Mouse (Mus musculus) heart, postnatal 10 days (tissue): ENCODE results near the gene Capn5. TPM values are rescaled to one million over a fixed set of nuclear protein-coding genes. Genes with fewer than 3 reads are reported as not detected.
A peak's percentile ranks its signal among the peaks of the same experiment; 100 is the strongest.

Source experiments
- DNase-seq, 2 experiments: peaks; one replicate each; pipeline ENCODE4 v3.0.0; 2021
- intact Hi-C: fragments of 180-260 bp; cut with DNase I; formaldehyde crosslinking; loops from one replicate; pipeline ENCODE4 v1.15.1; 2025
- total RNA-seq, 2 experiments: library from RNA; stranded (reverse); gene quantifications; 2 replicates each; pipeline ENCODE4 v1.2.3; 2021

The Capn5 gene
- total RNA-seq, 2 experiments from 2014 or later: 1.9 to 3.0 TPM

DNA sequence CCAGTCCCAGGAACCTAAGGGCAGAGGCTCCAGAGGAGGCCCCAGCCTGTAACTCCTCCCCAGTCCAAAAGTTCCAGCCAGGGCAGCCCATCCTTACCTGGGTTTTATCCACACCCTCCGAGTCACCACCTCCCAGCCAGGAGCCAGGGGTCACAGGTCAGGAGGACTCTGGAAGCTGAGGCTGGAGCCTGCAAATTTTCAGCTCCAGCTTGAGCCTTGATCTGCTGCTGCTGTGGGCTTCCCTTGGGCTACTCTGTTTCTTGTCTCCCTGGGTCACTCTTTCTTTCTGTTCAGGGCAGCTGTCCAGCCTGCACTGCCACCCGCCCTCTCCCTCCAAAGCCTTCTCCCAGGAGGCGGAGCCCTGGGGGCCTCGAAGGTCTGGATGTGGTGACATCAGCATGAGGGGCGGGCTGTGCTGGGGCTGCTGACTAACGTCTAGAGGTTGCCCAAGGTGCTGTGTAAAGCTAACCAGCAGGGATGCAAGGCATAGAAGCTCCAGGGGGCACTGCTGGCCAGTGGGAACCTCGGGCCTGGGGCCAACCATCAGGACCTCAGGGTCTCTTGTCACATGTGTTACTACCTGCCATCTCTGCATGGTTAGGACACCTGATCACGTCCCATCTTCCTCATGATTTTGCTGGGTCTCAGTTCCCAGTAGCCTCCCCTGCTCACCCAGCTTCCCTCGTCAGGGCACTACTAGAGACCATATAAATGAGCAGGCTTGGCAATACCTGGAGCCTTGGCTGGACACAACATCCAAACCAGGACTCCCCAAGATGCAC is 58.7 kb downstream of the Capn5 start, which contains the start of gene Myo7a:
TSS of gene Myo7a (minus strand) at position 346 of the 782 bp plus-strand sequence.
- peak; percentile 25 to 33 for DNase-seq
- intact Hi-C loops: no loop called here

DNA sequence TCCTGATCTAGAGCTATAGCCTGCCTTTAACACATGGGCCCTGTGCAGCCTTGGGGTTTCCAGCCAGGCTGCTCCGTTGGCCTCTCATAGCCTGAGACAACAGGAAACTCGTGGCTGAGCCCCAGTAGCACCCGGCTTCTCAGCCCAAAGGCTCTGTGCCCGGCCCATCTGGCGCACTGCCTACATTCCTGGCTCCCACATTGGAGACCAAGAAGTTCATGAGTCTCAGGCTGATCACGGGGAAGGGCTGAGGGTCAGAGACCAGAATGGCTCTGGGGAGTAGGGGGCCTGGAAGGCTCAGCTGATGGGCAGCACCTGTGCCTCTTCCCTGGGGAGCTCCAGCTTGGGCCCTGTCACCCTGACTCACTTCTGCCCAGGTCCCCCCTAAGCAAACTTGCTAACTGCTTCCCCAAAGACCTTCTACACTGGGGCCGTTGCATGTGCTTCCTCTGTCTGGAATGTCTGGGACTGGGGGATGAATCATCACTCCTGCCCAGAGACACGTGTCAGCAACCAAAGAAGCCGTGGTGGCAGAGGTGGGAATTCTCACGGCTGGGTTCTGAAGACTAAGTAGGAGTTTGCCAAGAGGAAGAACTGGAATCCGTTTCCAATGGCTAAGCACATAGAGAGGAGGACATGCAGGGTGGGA is 60.9 kb downstream of the Capn5 start:
- DNase-seq: peak; percentile 78 to 82
- intact Hi-C loops: no loop called here

DNA sequence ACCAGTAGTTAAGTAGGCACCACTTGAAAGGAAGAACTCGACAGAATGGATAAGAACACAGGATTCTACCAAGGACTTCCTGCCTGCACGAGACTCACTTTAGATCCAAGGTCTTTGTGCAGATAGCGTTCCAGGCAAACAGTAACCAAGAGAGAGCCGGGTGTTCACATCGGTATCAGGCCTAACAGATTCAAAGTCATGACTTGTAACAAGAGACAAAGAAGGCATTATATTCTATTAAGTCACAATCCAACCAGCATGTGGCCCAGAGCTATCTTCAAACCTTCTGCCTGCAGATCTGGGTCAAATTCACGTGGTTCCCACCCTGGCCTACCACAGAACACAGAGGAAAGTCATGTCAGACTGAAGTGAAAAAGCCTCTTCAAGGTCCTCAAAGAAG is 63.4 kb downstream of the Capn5 start:
- intact Hi-C loops: no loop called here
- no peak for DNase-seq

DNA sequence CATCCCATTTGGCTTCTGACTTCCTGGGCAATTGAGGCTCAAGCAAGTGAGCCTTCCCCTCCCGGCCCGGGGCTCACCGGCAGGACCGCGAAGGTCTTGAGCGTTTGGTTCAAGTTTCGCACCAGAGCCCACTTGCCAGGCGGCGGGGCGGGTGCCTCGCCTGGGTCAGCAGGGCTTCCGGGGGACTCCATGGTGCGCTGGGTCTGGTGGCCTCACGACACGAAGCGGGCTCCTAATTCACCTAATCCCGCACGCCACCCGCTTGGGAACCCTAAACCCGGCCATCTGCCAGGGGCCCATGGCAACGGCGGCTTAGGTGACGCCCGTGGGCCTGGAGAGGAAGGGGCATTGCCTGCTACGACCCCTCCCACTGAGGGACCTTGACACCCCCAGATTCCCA is 66.8 kb downstream of the Capn5 start:
- intact Hi-C loops: no loop called here

DNA sequence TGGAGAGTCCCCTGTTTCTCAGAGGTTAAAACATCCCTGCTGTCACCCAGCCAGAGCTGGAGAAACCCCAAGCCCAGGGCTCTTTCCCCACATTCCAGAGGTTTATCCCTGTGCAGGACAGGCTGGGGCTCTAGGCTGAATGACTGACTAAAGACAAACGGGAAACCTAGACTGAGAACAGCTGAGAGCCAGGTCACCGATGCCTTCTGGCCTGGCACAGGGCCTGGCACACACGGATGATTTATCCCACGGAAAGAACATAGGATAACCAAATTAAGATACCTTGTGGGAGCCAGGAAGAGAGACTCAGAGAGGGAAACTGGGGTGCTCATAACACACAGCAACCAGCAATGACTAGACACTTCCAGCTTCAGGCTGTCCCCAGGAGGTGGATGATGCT is 68.3 kb downstream of the Capn5 start:
- intact Hi-C loops: no loop called here
- DNase-seq: no peak

More for the DNA sequence above, 66.8 kb downstream of the Capn5 start:
- no peak for DNase-seq

DNA sequence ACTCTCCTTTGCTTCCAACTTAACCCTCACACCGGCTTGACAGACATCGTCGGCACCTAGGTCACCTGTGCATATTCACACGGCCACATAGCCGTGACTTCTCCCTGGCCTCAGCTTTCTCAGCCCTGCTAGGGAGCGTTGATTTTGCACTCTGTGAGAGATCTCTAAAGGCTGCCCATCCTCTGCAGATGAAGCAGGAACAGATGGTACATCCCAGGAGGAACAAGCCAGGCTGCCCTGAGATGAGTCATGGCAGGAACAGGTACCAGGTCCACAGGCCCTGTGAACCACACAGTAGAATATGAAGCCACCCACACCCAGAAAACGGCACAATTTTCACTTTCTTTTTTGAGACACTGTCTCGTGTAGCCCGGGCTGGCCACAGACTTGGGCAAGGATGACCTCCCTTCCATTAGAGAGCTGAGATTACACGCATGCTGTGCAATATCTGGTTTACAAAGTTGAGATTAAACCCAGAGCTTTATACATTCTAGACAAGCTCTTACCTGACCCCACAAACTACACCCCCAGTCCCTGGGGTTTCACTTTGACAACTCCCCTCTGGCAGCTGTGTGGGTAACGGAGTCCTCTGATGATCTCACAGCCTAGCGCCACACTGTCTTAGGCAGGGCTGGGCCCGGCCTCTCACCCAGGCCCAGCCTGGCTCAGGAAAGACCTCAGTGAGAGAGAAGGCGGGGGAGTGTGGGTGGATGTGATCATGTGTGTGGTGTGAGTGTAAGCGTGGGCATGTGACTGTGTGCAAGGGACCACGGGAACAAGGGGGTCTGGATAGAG is 69.2 kb downstream of the Capn5 start:
- DNase-seq: no peak

DNA sequence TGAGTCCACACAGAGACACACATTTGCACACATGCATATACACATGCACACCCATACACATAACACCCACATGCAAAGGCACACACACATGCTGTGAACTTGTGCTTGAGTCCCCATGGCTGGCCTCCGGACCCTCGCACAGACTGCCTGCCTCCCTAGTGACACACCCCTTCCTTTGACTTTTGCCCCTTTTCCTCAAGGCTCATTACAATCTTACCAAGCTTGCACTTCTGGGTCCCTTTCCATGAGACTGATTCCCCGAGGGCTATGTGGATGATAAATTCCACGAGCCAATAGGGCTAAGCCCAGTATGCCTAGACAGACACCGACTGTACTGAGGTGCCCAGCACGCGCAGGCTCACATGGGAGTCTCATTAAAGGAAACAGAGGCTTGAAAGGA is 71.8 kb downstream of the Capn5 start:
- intact Hi-C loops: no loop called here
- DNase-seq: no peak

More for the DNA sequence above, 69.2 kb downstream of the Capn5 start:
- intact Hi-C loops: no loop called here

DNA sequence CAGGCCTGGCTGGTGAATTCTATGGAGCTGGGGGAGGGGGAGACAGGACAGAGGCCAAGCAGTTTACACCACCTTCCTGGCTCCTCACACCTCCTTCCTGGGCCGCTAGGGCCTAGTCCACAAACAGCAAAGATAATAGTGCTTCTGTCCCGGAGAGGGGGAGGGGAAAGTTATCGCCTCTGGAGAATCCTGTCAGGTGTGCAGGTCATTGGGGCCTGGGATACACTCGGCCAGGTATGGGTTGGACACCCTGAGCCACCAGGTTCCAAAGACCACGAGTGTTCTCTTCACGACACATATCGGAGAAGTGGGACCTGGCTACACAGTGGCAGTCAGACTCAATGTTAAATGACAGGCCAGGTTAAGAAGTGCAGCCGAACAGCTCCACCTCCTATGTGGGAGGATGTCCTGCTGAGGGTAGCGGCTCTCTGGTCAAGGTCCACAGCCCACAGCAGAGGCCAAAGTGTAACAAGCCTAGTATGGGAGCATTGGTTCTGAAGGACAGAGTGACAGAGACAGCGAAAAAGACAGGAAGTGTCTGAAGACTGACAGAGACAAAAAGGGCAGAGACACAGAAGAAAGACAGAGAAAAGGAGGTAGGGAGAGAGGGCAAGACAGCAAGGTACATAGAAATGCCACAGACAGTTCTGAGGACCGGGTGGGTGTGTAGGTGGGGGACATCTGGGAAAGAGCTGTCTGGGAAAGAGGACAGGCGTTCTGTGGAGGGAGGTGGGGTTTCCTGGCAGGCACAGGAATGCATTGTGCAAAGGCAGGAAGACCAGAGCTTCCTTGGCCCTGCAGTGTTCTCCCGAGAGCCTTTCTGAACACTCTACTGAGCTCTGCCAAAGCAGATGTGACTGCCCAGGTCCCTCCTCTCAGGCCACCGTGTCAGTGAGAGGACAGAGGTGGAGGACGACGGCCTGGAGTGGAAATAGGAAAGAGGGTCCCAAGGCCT is 73.3 kb downstream of the Capn5 start:
- intact Hi-C loops: no loop called here
- DNase-seq: peak; percentile 29 to 35

DNA sequence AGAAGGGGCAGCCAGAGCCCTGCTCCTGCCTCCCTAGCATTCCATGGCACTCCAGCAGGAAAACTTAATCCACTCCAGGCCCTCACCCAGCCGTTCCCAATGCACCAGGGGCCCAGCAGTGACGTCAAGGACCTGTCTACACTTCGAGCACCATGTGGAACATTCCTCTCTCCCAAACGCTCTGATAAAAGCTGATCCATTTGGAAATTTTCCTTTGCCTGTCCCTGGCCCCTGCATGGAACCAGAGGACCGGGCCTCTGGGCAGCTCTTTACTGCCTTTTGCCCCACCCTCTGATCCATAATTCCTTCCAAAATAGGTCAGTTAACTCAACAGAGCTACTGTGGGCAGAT is 74.2 kb downstream of the Capn5 start:
- peak in 1 of 2 experiments; percentile 45 for DNase-seq
- intact Hi-C loops: loop anchor here (1.0 kb wide), 1 partner anchor 16 kb away; no protein-coding TSS in a partner anchor

DNA sequence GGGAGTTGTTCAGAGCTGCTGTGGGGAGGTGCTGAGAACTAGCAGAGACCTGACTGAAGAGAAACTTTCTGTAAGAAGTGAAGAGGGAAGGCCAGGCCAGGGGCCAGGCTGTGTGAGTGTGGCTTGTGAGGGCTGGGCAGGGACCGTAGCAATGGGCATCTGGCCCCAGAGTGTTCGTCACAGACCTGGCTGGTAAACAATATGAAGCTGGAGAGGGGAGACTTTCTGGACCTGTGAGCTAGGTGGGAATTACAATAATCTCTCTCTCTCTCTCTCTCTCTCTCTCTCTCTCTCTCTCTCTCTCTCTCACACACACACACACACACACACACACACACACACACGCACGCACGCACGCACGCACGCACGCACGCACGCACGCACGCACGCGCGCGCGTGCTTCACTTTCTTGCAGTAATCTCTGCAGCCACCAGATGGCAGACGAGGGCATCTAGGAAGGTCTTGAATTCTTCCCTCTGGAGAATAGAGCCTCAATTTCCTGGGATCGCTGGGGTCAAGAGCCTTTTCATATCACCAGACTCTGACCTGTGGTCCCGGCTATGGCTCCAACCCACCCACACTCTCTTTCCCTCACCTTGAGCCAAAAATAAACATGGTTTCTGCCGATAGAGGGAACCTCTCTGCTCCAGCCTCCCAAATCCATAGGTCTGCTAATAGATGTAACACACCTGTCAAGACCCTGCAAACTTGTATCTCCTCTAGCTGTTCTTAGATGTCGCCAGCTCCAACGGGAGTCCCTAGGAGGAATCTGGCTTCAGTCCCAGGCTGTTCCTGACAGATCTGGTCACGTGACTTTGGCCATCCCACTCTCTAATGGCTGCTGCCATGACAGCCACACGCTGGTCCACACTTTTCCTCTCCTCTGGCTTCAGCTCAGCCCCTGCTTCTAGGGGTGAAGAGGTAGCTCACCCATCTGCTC is 74.8 kb downstream of the Capn5 start:
- peak; percentile 81 to 90 for DNase-seq
- intact Hi-C loops: loop anchor here (1.0 kb wide), 1 partner anchor 17 kb away; no protein-coding TSS in a partner anchor

DNA sequence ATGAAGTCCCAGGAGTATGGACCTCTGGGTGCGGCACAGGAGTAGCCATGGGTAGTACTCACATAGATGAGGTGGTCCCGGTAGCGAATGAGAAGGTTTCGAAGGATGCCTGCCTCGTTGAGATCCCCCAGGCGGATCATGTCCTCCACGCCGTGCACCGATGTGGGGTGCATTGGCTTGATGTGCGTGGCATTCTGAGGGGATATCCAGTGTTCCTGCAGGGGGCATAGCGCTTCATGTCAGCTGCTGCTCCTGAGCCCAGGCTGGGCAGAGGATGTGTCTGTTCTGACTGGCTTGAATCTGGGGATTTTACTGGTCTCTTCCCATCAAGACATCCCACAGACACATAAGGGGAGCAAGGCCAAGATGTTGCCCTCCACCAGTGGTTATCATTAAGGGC is 75.6 kb downstream of the Capn5 start:
- DNase-seq: no peak
- intact Hi-C loops: no loop called here

DNA sequence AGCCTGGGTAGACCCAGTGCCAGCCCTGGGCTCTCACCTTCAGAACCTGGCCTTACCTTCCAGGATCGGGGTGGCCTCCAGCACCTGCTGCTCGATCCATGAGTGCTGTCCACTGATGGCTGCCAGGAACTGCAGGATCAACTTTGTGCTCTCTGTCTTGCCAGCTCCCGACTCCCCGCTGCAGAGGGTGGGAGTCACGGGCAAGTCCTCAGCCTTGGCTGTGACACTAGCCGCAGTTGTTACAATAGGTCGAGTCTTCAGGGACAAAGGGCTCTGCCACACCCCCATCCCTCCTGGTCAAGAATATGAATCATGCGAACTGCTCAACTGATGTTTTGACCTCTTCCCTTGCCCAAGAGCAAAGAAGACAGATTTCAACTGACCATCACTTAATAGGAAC is 80.5 kb downstream of the Capn5 start:
- DNase-seq: no peak
- intact Hi-C loops: no loop called here

DNA sequence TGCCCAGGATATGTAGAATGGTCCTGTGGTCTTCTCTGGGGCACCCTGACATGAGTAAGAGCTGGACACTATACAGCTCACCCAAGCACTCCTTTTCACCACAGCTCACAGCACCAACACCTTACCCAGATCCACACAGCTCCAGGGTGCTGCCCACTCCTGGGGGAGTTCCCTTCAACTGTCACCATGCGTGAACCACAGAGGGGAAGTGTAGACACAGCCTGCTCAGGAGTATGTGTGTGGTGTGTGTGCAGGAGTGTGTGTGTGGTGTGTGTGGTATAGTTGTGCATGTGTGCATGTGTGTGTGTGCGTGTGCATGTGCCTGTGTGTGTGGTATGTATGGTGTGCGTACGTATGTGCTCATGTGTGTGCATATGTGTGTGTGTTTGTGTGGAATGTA is 82.2 kb downstream of the Capn5 start:
- intact Hi-C loops: no loop called here
- DNase-seq: no peak

DNA sequence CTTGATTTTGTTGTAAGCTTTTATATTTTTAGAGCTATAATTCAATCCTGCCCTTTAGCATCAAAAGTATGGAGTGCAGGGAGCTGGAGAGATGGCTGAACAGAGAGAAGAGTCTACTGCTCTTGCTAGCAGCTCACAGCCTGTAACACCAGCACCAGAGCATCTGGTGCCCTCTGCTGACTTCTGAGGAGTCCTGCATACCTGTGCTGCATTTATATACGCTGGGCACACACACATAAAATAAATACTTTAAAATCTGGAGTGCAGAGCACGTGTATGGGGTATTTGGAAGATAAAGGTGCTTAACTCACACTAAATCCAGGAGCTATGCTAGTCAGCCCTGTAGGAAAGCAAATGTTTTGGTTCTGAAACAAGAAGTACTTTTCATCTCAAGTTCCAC is 91.7 kb downstream of the Capn5 start:
- intact Hi-C loops: loop anchor here (1.0 to 10.0 kb wide), 2 partner anchors 15 to 342 kb away; no protein-coding TSS in a partner anchor

DNA sequence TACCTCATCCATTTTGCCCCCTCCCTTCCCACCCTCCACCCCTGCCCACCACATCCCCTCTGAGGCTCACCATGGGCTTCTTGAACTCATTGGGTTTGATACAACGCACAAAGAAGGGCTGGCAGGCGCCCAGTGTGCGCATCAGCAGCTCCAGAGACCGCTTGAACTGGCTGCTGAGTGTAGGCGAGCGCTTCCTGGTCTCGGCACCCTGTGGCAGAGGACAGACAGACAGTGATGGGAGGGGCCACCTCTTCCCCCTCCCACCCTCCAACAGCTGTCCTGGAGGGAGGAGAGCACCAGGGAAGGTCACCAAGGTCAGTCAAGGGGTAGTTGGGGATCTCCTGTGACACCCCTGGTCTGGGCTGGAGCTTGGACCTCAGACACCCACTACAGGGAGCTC is 92.8 kb downstream of the Capn5 start:
- peak; percentile 13 to 16 for DNase-seq
- intact Hi-C loops: loop anchor here (10.0 kb wide), 1 partner anchor 341 kb away; no protein-coding TSS in a partner anchor

More for the DNA sequence above, 91.7 kb downstream of the Capn5 start:
- peak in 1 of 2 experiments; percentile 27 for DNase-seq

DNA sequence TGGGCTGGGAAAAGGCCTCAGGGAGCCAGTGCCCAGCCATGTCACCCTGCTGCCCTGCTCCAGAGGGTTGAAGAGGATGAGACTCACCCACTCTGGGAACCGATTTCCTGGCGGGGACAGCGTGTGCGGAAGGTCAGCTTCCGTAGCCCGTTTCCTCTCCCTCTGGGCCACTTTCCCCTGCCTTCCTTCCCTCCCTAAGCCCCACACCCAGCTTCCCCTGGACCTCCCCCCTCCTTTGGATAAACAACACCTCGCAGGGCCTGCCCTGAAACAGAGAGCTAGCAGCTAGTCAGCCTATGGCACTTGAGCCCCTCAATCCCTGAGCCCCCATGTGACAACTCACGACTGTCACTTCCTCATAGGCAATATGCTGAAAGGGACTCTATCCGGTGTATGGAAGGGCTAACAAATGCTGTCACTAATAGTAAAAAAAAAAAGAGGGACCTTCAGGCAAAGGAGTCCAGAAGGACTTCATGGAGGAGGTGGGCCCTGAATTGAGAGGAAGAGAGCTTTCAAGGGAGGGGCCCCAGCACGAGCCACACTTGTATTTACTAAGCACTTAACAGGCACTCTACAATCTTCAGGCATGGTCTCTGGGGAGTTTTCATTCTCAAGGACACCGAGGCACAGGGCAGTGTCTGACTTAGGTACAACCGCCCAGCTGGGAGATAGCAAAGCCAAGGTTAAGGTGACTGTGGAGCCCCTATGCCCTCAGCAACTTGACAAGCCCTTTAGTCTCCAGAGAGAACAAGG is 93.4 kb downstream of the Capn5 start:
- intact Hi-C loops: loop anchor here (10.0 kb wide), 1 partner anchor 340 kb away; no protein-coding TSS in a partner anchor
- peak; percentile 28 to 29 for DNase-seq

DNA sequence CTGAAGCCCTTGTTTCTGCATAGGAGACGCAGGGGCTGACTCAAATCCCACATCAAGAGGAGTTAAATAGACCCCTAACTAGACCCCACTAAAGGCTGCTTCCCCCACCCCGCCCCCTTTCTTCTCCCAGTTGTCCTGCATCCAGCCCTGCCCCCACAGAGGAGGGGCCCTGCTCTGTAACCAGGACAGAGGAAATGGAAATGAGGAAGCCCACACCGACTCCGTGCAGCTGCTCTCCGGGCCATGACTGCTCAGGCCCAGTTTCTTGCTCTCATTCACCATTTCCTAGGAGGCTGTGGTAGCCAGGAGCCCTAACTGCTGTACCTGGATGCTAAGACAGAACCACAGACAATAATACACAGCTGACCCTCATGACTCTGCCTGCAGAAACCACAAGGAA is 95.7 kb downstream of the Capn5 start:
- no peak for DNase-seq
- intact Hi-C loops: loop anchor here (10.0 kb wide), 1 partner anchor 338 kb away; no protein-coding TSS in a partner anchor

DNA sequence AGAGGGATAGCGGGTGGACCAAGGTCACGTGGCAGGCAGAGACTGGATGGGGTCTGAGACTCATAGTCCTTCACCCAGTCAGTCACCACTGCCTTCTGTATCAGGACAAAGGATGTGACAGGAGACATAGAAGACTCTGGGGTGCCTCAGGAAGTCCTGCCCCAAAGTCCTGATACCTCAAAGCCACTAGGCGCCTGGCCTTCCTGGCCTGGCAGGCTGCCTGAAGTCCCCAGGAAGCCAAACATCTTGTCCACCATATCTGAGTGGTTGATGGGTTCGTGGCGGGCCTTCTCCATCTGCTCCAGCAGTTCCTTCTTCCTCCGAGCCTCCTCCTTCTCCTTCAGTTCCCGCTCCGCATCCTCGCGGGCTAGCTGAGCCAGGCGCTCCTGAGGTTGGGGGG is 100.6 kb downstream of the Capn5 start:
- DNase-seq: no peak
- intact Hi-C loops: no loop called here
